Mouse (Mus musculus) midbrain, postnatal 0 days (tissue): ENCODE measurements around the gene Ttc8. TPM values are rescaled to one million over a fixed set of nuclear protein-coding genes. Genes with fewer than 3 reads are reported as not detected.

Source experiments
- ATAC-seq: fragments of 200-750 bp; cut with Nextera tagmentation; 2 replicates; pipeline ENCODE4 v1.8.0; 2017; ENCODE audit warnings: moderate number of reproducible peaks, mild to moderate bottlenecking, moderate TSS enrichment, moderate library complexity; ENCODE audit not compliant: low FRiP score
- DNase-seq: peaks from one replicate; pipeline ENCODE4 v3.0.0-alpha.2; 2015; ENCODE audit warnings: low spot score
- H3K27ac ChIP-seq: fragments of 300-500 bp; sonication (generic); 2 replicates; pipeline ENCODE4 v1.5.1; 2014; ENCODE audit warnings: low read depth, mild to moderate bottlenecking, low read length, mixed read lengths
- H3K27me3 ChIP-seq: fragments of 300-500 bp; sonication (generic); 2 replicates; pipeline ENCODE4 v1.6.1; 2014; ENCODE audit warnings: low read length, control low read depth, mixed read lengths; ENCODE audit not compliant: insufficient read depth
- H3K36me3 ChIP-seq: fragments of 300-500 bp; sonication (generic); 2 replicates; pipeline ENCODE4 v1.6.1; 2014; ENCODE audit warnings: low read length, control low read depth, mixed read lengths; ENCODE audit not compliant: insufficient read depth
- H3K4me1 ChIP-seq: fragments of 300-500 bp; sonication (generic); 2 replicates; pipeline ENCODE4 v1.6.1; 2014; ENCODE audit warnings: mild to moderate bottlenecking, control low read depth, antibody characterized with exemption, low read length, mixed read lengths; ENCODE audit not compliant: insufficient read depth
- H3K4me2 ChIP-seq: fragments of 300-500 bp; sonication (generic); 2 replicates; pipeline ENCODE4 v1.6.1; 2014; ENCODE audit warnings: low read depth, mild to moderate bottlenecking, low read length, mixed read lengths; ENCODE audit not compliant: poor library complexity, severe bottlenecking
- H3K4me3 ChIP-seq: fragments of 300-500 bp; sonication (generic); 2 replicates; pipeline ENCODE4 v1.5.1; 2014; ENCODE audit warnings: low read depth, mild to moderate bottlenecking, low read length, moderate library complexity
- H3K9ac ChIP-seq: fragments of 300-500 bp; sonication (generic); replicated peaks from 2 replicates; pipeline ENCODE4 v1.6.1; 2014; ENCODE audit warnings: mild to moderate bottlenecking, low read length, moderate library complexity, mixed read lengths; ENCODE audit not compliant: poor library complexity, severe bottlenecking
- H3K9me3 ChIP-seq: fragments of 300-500 bp; sonication (generic); 2 replicates; pipeline ENCODE4 v1.6.1; 2016; ENCODE audit warnings: low read length, control low read depth
- CTCF ChIP-seq: IDR thresholded peaks from 2 replicates; pipeline ENCODE4 v1.5.1; 2016; ENCODE audit warnings: antibody characterized with exemption, mild to moderate bottlenecking
- WGBS: fragments of 180-500 bp; shearing (Covaris S2); extraction: QIAGEN DNeasy Blood & Tissue Kit; methylation state at CpG from one replicate; pipeline ENCODE4 v1.1.7; 2014; 5-methylcytosine and 5-hydroxymethylcytosine counted together
- polyA plus RNA-seq: library from polyadenylated mRNA; unstranded; fragments of >200 nt; fragmentation: Nextera tagmentation; extraction: Ambion mirVana; gene quantifications from 2 replicates; pipeline ENCODE4 v1.2.1, GENCODE M21; 2015
- total RNA-seq: library from RNA; depleted of rRNA; stranded (reverse); fragments of >200 nt; gene quantifications from 2 replicates; pipeline ENCODE4 v1.2.3, GENCODE M21; 2014

Gene Ttc8
- total and polyA plus RNA-seq, 2 experiments from 2014 or later, result 23.5 to 34.3 TPM

DNA sequence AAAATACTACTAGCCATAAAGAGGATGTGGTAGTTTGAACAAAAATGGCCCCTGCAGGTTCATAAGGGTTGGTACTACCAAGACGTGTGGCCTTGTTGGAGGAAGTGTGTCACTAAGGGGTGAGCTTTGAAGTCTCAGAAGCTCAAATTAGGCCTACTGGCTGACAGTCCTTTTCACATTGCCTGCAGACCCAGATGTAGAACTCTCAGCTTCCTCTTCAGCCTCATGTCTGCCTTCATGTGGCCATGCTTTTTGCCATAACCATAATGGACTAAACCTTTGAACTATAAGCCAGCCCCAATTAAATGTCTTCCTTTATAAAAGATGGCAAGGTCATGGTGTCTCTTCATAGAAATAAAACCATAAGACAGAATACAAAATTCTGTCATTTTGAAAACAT is 23.6 kb upstream of the Ttc8 start:
- WGBS, result 56% methylated on average over 1 of the region's 1 CpGs
- no peaks in the 10 kb centered on the region for H3K27me3 ChIP-seq
- H3K27ac ChIP-seq, result no peak overlapping the region
- H3K4me1 ChIP-seq, result no peaks in the 10 kb centered on the region
- no peaks in the 10 kb centered on the region for H3K36me3 ChIP-seq
- H3K9me3 ChIP-seq, result no peaks in the 10 kb centered on the region
- H3K9ac ChIP-seq, result no peak overlapping the region
- H3K4me3 ChIP-seq, result no peak overlapping the region
- no peak for TF ChIP-seq CTCF
- H3K4me2 ChIP-seq, result no peak overlapping the region
- DNase-seq, result no peak
- no peak for ATAC-seq

DNA sequence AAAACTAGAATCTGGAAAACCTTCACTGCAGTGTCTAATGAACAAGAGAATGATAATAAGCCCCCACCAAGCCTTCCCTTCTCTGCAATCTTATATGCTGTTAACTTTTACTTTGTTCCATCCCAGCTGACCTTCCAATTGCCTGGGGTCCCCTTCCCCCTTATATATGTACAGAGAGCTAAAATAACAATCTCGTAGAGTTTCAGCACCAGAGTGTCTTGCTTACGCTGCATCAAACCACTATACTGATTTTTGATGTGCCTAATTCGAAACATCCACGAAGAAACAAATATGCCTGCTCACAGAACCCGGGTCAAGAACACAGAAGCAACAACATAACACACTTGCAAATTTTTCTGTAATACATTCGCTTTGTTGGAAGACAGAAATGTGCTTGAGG is 20.7 kb upstream of the Ttc8 start:
- TF ChIP-seq CTCF, result no peak
- 23% methylated on average over 6 of the region's 6 CpGs for WGBS

DNA sequence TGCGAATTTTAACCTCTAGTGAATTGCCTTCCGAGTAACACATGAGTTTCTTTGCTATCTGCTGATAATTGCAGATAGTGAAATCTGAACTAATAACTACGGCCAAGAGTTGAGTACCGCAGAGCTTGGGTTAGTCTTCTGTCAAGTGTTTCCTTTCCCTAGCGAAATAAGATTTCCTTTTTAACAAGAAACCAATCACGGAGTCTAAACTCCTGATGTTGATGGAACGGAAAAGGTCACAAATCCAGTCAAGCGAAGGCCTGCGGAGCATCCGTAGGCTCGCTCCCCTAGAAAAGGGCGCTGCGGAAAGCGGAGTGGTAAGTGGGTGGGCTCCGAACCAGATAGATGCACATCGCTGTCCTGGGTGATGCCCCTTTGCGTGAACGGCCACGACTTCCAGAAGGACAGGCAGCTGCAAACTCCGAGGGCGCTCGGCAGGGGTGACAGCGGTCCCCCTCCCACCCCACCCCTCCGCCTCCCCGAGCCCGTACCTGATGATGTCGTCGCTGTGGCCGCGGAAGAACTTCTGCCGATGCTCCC is 20.0 kb upstream of the Ttc8 start:
- Histone ChIP-seq H3K27me3 (no peaks in the 10 kb centered on the region), H3K4me1 (no peaks in the 10 kb centered on the region), H3K36me3 (no peaks in the 10 kb centered on the region), H3K9me3 (no peaks in the 10 kb centered on the region), H3K9ac (peak overlapping the region; percentile 84), H3K27ac (peak overlapping the region; percentile 88), H3K4me2 (peak overlapping the region; percentile 69), H3K4me3 (peak overlapping the region; percentile 82)
- no peak for TF ChIP-seq CTCF
- DNase-seq (peak; percentile 34), ATAC-seq (no peak; the same call in 1 of the 2 replicates)
- WGBS, result under 1% methylated on average over 31 of the region's 31 CpGs

More for the DNA sequence above, 20.7 kb upstream of the Ttc8 start:
- H3K4me1 ChIP-seq, result no peaks in the 10 kb centered on the region
- DNase-seq, result no peak
- no peaks in the 10 kb centered on the region for H3K27me3 ChIP-seq
- H3K27ac ChIP-seq, result no peak overlapping the region
- peak overlapping the region; percentile 82 for H3K4me3 ChIP-seq
- no peak overlapping the region; the same call in 1 of the 2 replicates for H3K9ac ChIP-seq
- peak overlapping the region; percentile 69 for H3K4me2 ChIP-seq
- H3K9me3 ChIP-seq, result no peaks in the 10 kb centered on the region
- no peak for ATAC-seq
- H3K36me3 ChIP-seq, result no peaks in the 10 kb centered on the region

DNA sequence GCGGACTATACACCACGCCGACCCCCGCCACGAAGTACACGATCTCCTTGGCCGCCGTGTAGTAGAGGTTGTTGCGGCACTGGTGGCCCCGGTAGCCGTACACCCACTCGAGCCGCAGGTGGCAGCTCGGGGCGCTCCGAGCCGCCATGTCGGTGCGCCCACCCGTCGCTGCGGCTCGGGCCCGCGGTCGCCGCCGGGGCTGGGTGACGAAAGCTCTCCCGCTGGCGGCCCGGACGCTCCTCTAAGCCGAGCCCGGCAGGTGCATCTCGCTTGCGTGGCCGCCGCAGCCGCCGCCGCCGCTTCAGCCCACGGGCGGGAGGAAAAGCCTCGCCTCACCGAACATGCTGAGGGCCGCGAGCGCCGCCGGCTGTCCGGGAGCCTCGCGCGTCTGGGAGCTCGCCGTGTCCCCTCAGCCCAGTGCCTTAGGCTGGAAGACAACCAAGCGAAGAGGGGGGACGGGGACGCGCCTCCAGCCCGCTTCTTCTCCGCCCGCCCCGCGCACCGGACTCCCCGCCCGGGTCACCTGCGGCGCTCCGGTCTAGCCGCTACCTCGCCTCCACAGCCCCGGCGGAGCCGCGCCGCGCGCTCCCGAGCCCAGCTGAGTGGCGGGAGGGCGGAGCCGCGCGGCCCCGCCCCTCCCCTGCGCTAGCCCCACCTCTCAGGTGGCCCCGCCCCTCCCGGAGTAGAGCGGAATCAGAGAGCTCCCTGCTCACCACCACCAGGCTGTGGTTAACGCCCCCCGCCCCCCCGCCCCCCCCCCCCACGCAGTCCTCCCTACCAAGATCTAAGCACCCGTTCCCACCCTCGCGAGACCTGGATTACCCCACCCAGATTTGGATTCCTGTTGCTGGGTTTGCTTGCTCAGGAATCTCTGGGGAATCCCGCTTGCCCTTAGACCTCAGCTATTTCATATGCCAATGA is 19.2 kb upstream of the Ttc8 start, which contains the start of gene Eml5:
Gene Eml5 (minus strand): TSS at position 604 of the 921 bp plus-strand sequence.
- DNase-seq, result peak; percentile 90
- peak within 1 kb of the TSS; percentile 82 for H3K4me3 ChIP-seq
- no peaks in the 10 kb centered on the region for H3K9me3 ChIP-seq
- no peaks in the 10 kb centered on the region for H3K27me3 ChIP-seq
- H3K9ac ChIP-seq, result peak within 1 kb of the TSS; percentile 84
- TF ChIP-seq CTCF, result 0 out of 2 replicates have a peak, but pooled peaks have one; percentile 23
- ATAC-seq, result peak; percentile 95
- peak within 1 kb of the TSS; percentile 88 for H3K27ac ChIP-seq
- no peaks in the 10 kb centered on the region for H3K4me1 ChIP-seq
- H3K36me3 ChIP-seq, result no peaks in the 10 kb centered on the region
- WGBS, result under 1% methylated on average over 82 of the region's 101 CpGs
- H3K4me2 ChIP-seq, result peak within 1 kb of the TSS; percentile 69

DNA sequence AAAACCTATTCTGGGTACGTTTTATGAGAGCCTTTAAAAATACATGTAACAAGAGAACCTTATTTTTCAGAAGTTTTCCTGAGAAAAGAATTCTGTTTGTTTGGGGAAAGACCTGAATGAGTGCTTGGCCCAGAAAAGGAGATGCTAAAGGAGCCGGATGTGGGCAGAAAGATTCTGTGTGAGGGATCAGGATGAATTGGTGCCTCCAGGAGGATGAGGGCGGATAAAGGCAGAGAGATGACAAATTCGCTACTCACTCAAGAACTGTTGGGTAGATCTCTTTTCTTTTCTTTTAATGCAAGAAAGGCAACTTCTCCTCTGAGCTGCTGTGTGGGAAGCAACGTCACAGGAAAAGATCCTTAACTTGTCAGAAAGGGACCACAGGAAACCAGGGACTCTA is 14.9 kb upstream of the Ttc8 start:
- 81% methylated on average over 5 of the region's 5 CpGs for WGBS
- DNase-seq, result no peak
- H3K27me3 ChIP-seq, result no peaks in the 10 kb centered on the region

DNA sequence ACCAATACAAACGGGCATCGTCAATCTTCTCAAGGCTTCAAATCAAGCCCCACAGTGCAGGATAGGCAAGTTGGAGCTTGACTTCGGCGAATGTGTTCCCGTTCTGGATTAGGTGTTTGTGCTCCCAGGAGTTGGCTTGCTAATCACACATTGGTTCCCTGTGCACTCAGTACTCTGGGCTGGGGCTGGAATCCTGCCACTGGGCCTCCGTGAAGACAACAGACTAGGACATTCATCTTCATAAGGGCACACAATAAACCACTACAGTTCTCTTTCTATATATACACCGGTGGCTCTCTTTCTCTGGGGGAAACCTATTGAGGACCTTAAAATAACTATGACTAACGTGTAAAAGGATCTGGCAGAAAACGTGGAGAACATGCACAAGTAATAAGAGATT is 10.3 kb upstream of the Ttc8 start:
- Histone ChIP-seq H3K36me3 (no peaks in the 10 kb centered on the region), H3K4me2 (no peak overlapping the region), H3K27ac (no peak overlapping the region), H3K9me3 (no peaks in the 10 kb centered on the region), H3K27me3 (no peaks in the 10 kb centered on the region), H3K4me1 (no peaks in the 10 kb centered on the region), H3K9ac (no peak overlapping the region), H3K4me3 (no peak overlapping the region)
- ATAC-seq (no peak), DNase-seq (no peak)
- TF ChIP-seq CTCF, result no peak
- 71% methylated on average over 9 of the region's 9 CpGs for WGBS

More for the DNA sequence above, 14.9 kb upstream of the Ttc8 start:
- Histone ChIP-seq H3K4me3 (no peak overlapping the region), H3K9ac (no peak overlapping the region), H3K4me2 (no peak overlapping the region), H3K4me1 (no peaks in the 10 kb centered on the region), H3K36me3 (no peaks in the 10 kb centered on the region), H3K27ac (no peak overlapping the region), H3K9me3 (no peaks in the 10 kb centered on the region)
- ATAC-seq, result no peak
- TF ChIP-seq CTCF, result no peak
